Mouse (Mus musculus) bone marrow, adult 2 months (tissue): ENCODE measurements around the gene Mlxipl. TPM values are rescaled to one million over a fixed set of nuclear protein-coding genes. Genes with fewer than 3 reads are reported as not detected.
"Not testable (repeated sequence)": the region's sequence is repeated elsewhere in the genome, so short reads cannot be mapped to it uniquely, and the experiment has no call there.

Experiments used
- H3K27ac ChIP-seq: fragments of 200-500 bp; 2 replicates; pipeline ENCODE4 v1.5.1; 2012; ENCODE audit warnings: low read depth, mild to moderate bottlenecking, control low read depth, inconsistent platforms, low read length; ENCODE audit not compliant: control insufficient read depth, poor library complexity, insufficient read depth
- H3K4me1 ChIP-seq: fragments of 200-500 bp; 2 replicates; pipeline ENCODE4 v1.6.1; 2011; ENCODE audit warnings: low read length; ENCODE audit not compliant: control insufficient read depth, insufficient read depth
- H3K4me3 ChIP-seq: fragments of 200-500 bp; replicated peaks from 2 replicates; pipeline ENCODE3; 2011; ENCODE audit warnings: mild to moderate bottlenecking, low read depth, low read length, control low read depth; ENCODE audit not compliant: control insufficient read depth
- CTCF ChIP-seq: fragments of 200-500 bp; IDR thresholded peaks from 2 replicates; pipeline ENCODE4 v1.5.1; 2011; ENCODE audit warnings: low read length, control low read depth; ENCODE audit not compliant: control insufficient read depth, insufficient read depth
- POLR2A ChIP-seq: fragments of 200-500 bp; IDR thresholded peaks from 2 replicates; pipeline ENCODE4 v1.6.1; 2011; ENCODE audit warnings: low read depth, mild to moderate bottlenecking, control low read depth, low read length, borderline replicate concordance; ENCODE audit not compliant: control insufficient read depth
- WGBS: fragments of 180-500 bp; shearing (Covaris S2); methylation state at CpG from one replicate; pipeline ENCODE4 v1.1.7; 2018; 5-methylcytosine and 5-hydroxymethylcytosine counted together
- polyA plus RNA-seq: library from polyadenylated mRNA; stranded (reverse); fragments of >200 nt; gene quantifications from 2 replicates; pipeline ENCODE4 v1.2.4, GENCODE M21; 2011; ENCODE audit warnings: low replicate concordance; ENCODE audit not compliant: missing spikeins, insufficient read depth, insufficient read length

The Mlxipl gene
- polyA plus RNA-seq, 1 experiment = 4.1 TPM

- Histone ChIP-seq H3K4me1 (no peaks in the 10 kb centered on the region; the same call in 1 of the 2 replicates), H3K4me3 (peak overlapping the region; percentile 96), H3K27ac (peak overlapping the region; percentile 75)
- no peak for TF ChIP-seq CTCF
- no peak for TF ChIP-seq POLR2A
- WGBS = under 1% methylated on average over 40 of the region's 40 CpGs
Observed at GRCm38 (mm10) chr5:135064382-135064766, 25.3 kb upstream of the Mlxipl start.

DNA sequence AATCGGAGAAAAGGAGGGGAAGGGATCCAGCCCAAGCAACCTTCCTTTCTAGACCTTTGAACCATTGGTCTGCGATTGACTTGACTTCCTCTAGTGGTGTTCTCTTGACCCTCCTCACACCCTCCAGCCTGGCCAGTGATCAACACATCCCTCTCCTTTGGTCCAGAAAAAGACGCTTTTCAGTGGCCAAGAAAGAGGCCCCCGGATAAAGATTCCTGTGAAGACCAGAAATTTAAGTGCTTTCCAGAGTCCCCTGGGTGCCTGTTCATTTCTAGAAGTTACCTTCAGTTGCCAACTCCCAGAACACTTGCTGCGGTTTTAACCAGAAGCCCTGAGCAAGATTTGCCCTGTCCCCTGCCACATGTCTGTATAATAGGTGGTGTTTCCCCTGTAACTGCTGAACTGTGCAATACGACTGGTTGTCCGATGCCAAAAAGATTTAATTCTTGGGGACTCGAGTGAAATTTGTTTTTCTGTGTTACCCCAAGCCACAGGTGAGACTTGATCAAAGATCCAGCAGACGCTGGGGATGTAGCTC, 24.7 kb upstream of the Mlxipl start, which contains the start of gene Bud23:
Gene Bud23, minus strand, starts transcription at position 51 of the 538 bp plus-strand sequence.
- 70% methylated on average over 9 of the region's 9 CpGs for WGBS
- Histone ChIP-seq H3K27ac (peak within 1 kb of the TSS; percentile 75), H3K4me3 (peak within 1 kb of the TSS; percentile 96)
- H3K4me1 ChIP-seq = not testable (repeated sequence)

DNA sequence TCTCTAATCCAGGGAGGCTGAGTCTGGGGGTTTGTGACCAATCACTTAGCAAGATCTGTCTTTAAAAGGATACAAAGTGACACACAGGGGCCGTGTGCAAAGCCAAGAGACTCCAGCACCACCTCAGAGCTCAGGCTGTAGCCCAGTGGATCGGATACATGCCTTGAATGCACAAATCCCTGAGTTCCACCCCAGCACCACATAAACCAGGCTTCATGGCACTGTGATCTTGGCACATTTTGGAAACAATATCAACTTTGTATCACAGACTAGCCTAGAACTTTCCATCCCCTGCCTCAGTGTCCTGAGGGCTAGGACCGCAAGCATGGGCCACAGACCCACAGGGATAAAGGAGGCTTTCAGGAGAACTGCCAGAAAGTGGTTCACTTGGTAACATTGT, 23.7 kb upstream of the Mlxipl start:
- no peak overlapping the region for H3K4me3 ChIP-seq
- TF ChIP-seq CTCF (no peak), POLR2A (no peak)
- 88% methylated on average over 3 of the region's 3 CpGs for WGBS
- no peak overlapping the region for H3K27ac ChIP-seq
- H3K4me1 ChIP-seq = no peaks in the 10 kb centered on the region; the same call in 1 of the 2 replicates

GRCm38 (mm10) chr5:135070448-135070847, 19.2 kb upstream of the Mlxipl start:
- TF ChIP-seq POLR2A (no peak), CTCF (no peak)
- Histone ChIP-seq H3K4me3 (no peak overlapping the region), H3K27ac (no peak overlapping the region), H3K4me1 (no peaks in the 10 kb centered on the region)
- WGBS = 67% methylated on average over 3 of the region's 3 CpGs

DNA sequence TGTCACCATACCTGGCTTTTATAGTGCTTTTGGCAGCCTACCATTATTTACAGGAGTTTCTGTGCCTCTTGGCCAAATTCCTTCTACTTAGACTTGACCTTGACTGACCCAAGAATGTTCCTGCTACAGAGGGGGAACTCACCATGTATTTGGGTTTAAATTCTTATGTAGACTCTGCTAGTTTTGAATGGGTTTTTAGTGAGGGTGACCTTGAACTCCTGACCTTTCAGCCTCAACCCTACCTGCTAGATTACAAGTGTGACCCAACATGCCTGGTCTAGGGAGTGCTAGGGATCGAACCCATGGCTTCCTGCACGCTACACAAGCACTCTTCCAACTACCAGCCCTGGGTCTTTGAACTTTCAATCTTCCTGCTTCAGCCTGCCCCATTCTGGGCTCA, 17.6 kb upstream of the Mlxipl start:
- TF ChIP-seq CTCF (no peak), POLR2A (no peak)
- Histone ChIP-seq H3K4me3 (no peak overlapping the region), H3K27ac (no peak overlapping the region), H3K4me1 (no peaks in the 10 kb centered on the region)
- 76% methylated on average over 2 of the region's 2 CpGs for WGBS

- H3K27ac ChIP-seq = no peak overlapping the region
- 83% methylated on average over 6 of the region's 6 CpGs for WGBS
- TF ChIP-seq POLR2A (no peak), CTCF (no peak)
- H3K4me1 ChIP-seq = no peaks in the 10 kb centered on the region
- H3K4me3 ChIP-seq = no peak overlapping the region
Observed at GRCm38 (mm10) chr5:135072720-135073119, 17.0 kb upstream of the Mlxipl start.

DNA sequence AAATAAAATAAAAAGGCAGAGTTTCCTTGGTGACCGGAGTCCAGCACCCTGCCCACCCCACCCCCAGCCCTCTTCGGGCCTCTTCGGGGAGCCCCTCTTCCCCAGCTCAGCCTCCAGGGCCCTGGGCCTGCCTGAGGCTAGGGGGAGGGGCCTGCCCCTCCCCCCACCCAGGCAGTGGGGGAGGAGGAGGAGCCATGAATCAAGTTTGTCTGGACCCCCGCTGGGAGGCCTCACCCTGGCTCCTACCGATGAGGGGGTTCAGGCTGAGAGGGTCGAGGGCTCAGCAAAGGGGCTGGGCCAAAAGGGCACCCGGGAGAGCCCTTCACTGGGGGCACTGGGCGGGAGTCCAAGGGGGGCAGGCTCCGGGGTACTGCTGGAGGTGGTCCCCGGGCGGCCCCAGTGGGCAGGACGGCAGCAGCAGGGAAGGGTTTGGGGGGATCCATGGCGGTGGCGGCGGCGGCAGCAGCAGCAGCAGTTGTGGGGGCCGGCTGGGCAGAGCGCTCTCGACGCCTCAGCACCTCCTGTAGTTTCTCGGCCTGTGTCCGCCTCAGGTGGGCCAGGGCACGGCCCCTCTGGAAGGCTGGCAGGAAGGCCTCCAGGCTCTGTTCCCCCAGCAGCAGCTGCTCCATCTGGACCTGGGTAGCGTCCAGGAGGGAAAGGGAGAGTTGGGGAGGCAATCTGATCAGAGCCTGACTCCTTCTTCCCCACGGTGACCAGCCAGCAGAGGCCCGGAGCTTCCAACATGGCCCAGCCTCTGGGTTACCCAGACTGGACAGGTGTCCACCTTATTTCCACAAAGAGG, 16.1 kb upstream of the Mlxipl start:
- H3K4me1 ChIP-seq = no peaks in the 10 kb centered on the region
- H3K4me3 ChIP-seq = no peak overlapping the region
- no peak overlapping the region; the same call in 1 of the 2 replicates for H3K27ac ChIP-seq
- 73% methylated on average over 26 of the region's 26 CpGs for WGBS
- TF ChIP-seq CTCF (no peak), POLR2A (no peak)

DNA sequence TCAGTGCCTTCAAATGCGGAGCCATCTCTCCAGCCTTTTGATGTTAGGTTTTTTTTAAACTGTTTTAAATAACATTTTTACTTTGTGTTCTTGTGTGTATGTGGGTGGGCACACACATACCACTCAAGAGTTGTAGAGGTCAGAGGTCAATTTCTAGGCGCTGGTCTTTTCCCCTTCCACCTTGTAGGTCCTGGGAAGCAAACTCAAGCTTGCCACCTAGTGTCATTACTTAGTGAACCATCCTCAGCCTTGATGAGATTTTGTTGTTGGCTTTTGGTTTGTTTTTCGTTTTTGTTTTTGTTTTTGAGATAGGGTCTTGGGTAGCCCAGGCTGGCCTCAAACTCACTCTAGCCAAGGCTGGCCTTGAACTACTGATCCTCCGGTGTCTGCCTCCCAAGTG, 14.0 kb upstream of the Mlxipl start:
- TF ChIP-seq CTCF (no peak), POLR2A (no peak)
- Histone ChIP-seq H3K4me1 (no peaks in the 10 kb centered on the region), H3K4me3 (no peak overlapping the region), H3K27ac (no peak overlapping the region)
- WGBS = 63% methylated on average over 4 of the region's 4 CpGs
